Mouse (Mus musculus): Measurements from ENCODE around the gene Jade1. TPM values are rescaled to one million over a fixed set of nuclear protein-coding genes. Genes with fewer than 3 reads are reported as not detected.

The Jade1 gene
- polyA plus RNA-seq, 1 experiment from 2014 or later = 15.9 TPM

DNA sequence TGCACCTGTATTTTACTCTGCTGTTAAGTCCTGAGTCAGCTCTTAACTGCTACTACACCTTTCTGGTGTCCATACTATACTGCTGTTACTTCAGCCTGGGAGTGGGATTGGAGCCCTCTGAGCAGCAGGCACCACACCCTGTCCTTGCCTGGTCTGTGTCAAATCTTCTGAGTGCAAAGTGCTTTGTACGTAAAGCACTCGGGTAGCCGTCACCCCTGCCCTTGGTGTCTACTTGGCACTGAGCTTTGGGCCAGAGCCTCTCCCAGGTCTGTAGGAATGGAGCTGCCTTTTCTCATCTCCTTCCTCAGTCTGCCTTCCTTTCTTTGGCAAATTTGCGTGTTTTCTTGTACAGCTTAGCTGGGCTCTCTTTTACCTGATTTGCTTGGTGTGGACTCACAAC, 34.5 kb downstream of the Jade1 start:
- Histone ChIP-seq H3K36me3 (peaks cover 14% of the 10 kb centered on the region), H3K4me1 (replicated peaks) (peaks cover 56% of the 10 kb centered on the region), H3K9ac (no peak overlapping the region), H3K9me3 (replicated peaks) (no peaks in the 10 kb centered on the region), H3K4me2 (no peak overlapping the region), H3K27ac (no peak overlapping the region), H3K4me3 (no peak overlapping the region), H3K27me3 (no peaks in the 10 kb centered on the region)
- no peak for ATAC-seq (replicated peaks; ENCODE audit: insufficient number of reproducible peaks, insufficient read depth, low FRiP score, low read depth)
- whole genome bisulfite sequencing = 63% methylated on average over 4 of the region's 4 CpGs

DNA sequence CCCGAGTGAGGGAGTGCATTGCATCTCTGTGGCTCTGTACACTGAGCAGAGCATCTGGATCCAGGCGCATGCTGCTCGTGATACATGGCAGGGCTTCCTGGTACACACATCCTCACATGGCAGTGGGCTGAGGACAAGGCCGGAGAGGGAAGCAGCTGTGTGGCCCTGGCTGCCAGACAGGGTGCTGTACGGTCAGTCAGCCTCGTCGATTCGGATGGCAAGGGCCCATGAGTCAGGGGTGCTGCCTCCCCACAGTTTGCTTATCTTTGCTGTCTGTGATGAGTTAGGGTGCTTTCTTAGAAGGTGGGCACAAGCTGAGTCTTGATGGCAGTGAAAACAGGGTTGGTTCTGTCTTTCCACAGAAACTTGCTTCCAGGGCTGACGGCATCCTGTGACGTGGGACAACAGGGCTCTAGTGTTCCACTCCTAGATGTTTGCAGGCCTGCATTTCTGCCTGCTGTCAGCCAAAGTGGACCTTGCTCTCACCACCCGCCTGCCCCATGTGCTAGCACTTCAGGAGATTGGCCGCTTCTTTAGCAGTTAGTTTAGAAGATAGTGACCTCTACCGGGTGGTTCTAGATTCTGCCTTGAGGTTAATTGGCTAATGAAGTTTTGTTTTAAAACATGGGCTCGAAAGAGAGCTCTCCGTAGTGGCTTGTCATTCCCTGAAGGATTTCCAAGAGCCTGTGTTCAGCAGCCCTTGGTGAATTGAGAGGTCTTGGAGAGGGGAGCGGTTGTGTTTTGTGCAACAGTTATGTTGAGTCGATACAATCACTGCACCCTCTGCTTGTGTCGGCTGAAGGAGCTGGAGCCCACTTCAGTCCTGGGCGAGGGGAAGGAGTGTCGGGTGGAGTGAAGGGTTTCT, 35.4 kb downstream of the Jade1 start:
- Histone ChIP-seq H3K4me2 (no peak overlapping the region), H3K36me3 (peaks cover 19% of the 10 kb centered on the region), H3K27ac (peak overlapping the region; percentile 45; the same call in 1 of the 2 replicates), H3K9me3 (replicated peaks) (no peaks in the 10 kb centered on the region), H3K27me3 (no peaks in the 10 kb centered on the region), H3K4me1 (replicated peaks) (peaks cover 50% of the 10 kb centered on the region), H3K4me3 (no peak overlapping the region), H3K9ac (no peak overlapping the region)
- 67% methylated on average over 20 of the region's 20 CpGs for WGBS
- no peak for ATAC-seq (replicated peaks; ENCODE audit: insufficient number of reproducible peaks, insufficient read depth, low FRiP score, low read depth)

DNA sequence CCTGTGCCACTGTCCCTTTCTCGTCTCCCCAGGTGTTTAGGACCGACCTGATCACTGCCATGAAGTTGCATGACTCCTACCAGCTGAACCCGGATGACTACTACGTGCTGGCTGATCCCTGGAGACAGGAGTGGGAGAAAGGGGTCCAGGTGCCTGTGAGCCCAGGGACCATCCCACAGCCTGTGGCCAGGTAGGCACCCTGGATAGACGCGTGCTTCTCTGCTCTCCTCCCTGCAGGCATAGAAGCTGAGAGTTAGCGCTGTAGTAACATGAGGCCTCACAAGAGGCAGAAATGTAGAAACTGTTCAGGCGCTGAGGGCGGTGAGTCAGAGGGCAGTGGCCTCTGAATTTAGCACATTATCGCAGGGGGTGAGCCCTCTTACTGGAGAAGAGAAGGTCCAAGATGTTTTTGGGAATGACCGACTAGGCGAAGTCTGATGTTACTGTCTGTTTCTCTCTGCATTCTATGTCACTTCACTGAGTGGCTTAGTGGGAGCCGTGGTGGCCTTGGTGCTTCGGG, 36.2 kb downstream of the Jade1 start:
- peaks cover 26% of the 10 kb centered on the region for H3K36me3 ChIP-seq
- peaks cover 49% of the 10 kb centered on the region for H3K4me1 ChIP-seq (replicated peaks)
- peak overlapping the region; percentile 24; the same call in 1 of the 2 replicates for H3K27ac ChIP-seq
- no peak for ATAC-seq (replicated peaks; ENCODE audit: insufficient number of reproducible peaks, insufficient read depth, low FRiP score, low read depth)
- no peaks in the 10 kb centered on the region for H3K27me3 ChIP-seq
- H3K9me3 ChIP-seq (replicated peaks) = no peaks in the 10 kb centered on the region
- no peak overlapping the region for H3K4me3 ChIP-seq
- WGBS = 73% methylated on average over 14 of the region's 14 CpGs
- H3K9ac ChIP-seq = no peak overlapping the region
- no peak overlapping the region for H3K4me2 ChIP-seq

DNA sequence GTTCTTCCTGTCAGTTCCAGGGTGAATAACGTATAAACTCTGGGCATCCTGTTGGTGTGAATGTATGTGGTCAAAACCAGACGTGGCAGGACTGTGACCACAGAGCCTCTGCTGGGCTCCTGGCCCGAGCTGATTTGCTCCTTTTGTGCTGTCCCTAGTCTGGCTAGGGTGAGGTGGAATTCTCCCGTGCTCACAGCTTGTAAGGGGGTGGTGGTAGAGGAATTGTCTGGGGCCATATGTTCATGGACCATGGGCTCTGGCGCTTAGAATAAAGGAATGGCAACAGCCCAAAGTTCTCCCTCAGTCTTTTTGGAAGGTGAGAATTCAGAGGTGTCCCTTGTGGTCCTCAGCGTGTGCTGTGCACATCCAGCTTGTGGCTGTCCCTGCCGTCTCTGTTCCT, 37.3 kb downstream of the Jade1 start:
- H3K36me3 ChIP-seq = peaks cover 36% of the 10 kb centered on the region
- H3K4me2 ChIP-seq = no peak overlapping the region
- H3K9me3 ChIP-seq (replicated peaks) = no peaks in the 10 kb centered on the region
- H3K27ac ChIP-seq = no peak overlapping the region
- H3K4me1 ChIP-seq (replicated peaks) = peaks cover 38% of the 10 kb centered on the region
- no peak for ATAC-seq (replicated peaks; ENCODE audit: insufficient number of reproducible peaks, insufficient read depth, low FRiP score, low read depth)
- no peaks in the 10 kb centered on the region for H3K27me3 ChIP-seq
- H3K9ac ChIP-seq = no peak overlapping the region
- 79% methylated on average over 7 of the region's 7 CpGs for WGBS
- H3K4me3 ChIP-seq = no peak overlapping the region

DNA sequence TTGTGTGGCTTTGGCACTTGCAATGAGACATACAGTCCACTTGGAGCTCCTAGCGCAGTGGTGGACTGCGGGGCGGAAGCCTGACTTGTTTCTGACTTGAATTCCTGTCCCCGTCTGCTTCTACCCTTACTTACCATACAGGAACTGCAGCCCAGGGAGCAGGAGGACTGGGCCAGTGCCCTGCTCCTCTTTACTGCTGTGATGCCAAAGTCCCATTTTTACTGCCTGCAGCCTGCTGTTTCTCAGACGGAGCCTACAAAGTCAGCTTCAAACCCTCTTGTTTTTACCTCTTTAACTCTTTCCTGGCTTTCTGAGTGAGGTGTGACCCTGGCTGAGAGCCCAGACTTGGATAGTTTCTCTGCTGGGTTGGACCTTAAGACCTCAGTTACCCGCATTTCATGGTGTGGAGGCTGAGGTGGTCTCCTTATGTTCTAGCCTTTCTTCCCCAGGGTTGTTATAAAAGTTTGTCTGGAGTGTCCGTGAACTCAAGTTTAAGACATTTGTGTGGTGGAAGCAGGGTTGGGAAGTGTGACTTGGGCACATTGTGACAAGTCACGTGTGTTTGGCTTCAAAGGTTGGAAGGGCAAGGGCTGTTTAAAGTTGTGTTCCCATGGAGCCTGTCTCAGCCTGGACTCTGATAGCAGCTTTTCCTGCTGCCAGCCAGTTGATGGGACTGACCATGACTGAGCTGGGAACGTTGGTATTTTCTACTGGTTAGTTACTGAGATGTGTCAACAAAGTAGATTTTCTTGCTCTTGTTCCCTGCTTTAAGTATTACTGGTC, 38.8 kb downstream of the Jade1 start:
- Histone ChIP-seq H3K36me3 (peaks cover 38% of the 10 kb centered on the region), H3K4me2 (no peak overlapping the region)
- WGBS = 74% methylated on average over 9 of the region's 9 CpGs

DNA sequence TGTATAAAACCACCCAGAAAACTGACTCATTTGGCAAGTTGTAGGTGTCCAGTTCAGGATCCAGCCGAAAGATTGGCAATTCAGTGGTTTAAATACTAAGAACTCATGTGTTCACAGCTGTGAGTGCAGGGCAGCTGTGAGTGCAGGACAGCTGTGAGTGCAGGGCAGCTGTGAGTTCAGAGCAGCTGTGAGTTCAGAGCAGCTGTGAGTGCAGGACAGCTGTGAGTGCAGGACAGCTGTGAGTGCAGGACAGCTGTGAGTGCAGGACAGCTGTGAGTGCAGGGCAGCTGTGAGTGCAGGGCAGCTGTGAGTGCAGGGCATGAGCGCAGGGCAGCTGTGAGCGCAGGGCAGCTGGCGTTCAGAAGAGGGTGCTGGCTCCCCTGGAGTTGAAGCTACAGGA, 39.5 kb downstream of the Jade1 start:
- no peak for ATAC-seq (replicated peaks; ENCODE audit: insufficient number of reproducible peaks, insufficient read depth, low FRiP score, low read depth)
- 94% methylated on average over 4 of the region's 4 CpGs for WGBS
- peaks cover 38% of the 10 kb centered on the region for H3K36me3 ChIP-seq

More for the DNA sequence above, 38.8 kb downstream of the Jade1 start:
- Histone ChIP-seq H3K27ac (no peak overlapping the region), H3K9me3 (replicated peaks) (no peaks in the 10 kb centered on the region), H3K27me3 (no peaks in the 10 kb centered on the region), H3K4me3 (no peak overlapping the region), H3K9ac (no peak overlapping the region), H3K4me1 (replicated peaks) (peaks cover 31% of the 10 kb centered on the region)
- no peak for ATAC-seq (replicated peaks; ENCODE audit: insufficient number of reproducible peaks, insufficient read depth, low FRiP score, low read depth)

DNA sequence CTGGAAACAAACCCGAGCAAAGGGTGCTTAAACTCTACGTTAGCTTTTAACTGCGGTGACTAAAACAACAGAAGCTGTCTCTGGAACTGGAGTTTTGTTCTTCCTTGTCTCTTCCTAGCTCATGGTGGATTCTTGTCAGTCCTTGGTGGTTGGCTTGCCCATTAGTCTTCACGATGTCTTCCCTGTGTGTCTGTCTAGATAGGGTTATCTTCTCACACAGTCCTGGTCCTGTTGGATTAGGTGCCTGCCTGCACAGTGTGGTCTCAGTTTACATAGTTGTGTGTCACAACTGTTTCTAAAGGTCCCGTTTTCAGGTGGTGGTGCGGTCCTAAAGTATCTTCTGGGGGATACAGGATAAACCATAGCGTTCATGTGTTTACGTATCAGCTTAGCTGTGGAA, 41.5 kb downstream of the Jade1 start:
- H3K27me3 ChIP-seq = no peaks in the 10 kb centered on the region
- 88% methylated on average over 8 of the region's 8 CpGs for WGBS
- H3K9me3 ChIP-seq (replicated peaks) = no peaks in the 10 kb centered on the region
- H3K4me3 ChIP-seq = no peak overlapping the region
- H3K27ac ChIP-seq = no peak overlapping the region
- peaks cover 19% of the 10 kb centered on the region for H3K4me1 ChIP-seq (replicated peaks)
- no peak for ATAC-seq (replicated peaks; ENCODE audit: insufficient number of reproducible peaks, insufficient read depth, low FRiP score, low read depth)
- H3K9ac ChIP-seq = no peak overlapping the region
- H3K36me3 ChIP-seq = peaks cover 44% of the 10 kb centered on the region
- no peak overlapping the region for H3K4me2 ChIP-seq

More for the DNA sequence above, 39.5 kb downstream of the Jade1 start:
- H3K4me3 ChIP-seq = no peak overlapping the region
- H3K9ac ChIP-seq = no peak overlapping the region
- no peak overlapping the region for H3K4me2 ChIP-seq
- H3K9me3 ChIP-seq (replicated peaks) = no peaks in the 10 kb centered on the region
- H3K27me3 ChIP-seq = no peaks in the 10 kb centered on the region
- H3K4me1 ChIP-seq (replicated peaks) = peaks cover 31% of the 10 kb centered on the region
- no peak overlapping the region for H3K27ac ChIP-seq

DNA sequence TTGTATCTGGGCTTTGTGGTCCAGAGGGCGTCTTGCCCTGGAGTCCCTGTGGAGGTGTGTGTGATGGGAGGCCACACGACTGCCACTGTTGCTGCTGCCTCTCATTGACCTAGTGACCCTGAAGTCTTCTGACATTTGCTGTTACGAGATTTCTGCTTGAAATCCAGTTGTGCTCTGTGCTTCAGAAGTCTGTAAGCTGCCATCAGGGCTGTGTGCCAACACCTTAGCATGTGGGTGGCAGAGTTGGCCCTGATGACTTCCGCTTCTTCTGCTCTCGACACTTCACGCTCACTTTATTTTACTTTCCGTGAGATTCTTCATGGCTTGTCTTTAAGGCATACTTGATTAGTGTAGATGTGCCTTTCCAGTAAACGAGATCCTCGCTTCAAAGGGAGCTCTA, 42.9 kb downstream of the Jade1 start:
- ATAC-seq (replicated peaks; ENCODE audit: insufficient number of reproducible peaks, insufficient read depth, low FRiP score, low read depth) = no peak
- H3K27ac ChIP-seq = no peak overlapping the region

DNA sequence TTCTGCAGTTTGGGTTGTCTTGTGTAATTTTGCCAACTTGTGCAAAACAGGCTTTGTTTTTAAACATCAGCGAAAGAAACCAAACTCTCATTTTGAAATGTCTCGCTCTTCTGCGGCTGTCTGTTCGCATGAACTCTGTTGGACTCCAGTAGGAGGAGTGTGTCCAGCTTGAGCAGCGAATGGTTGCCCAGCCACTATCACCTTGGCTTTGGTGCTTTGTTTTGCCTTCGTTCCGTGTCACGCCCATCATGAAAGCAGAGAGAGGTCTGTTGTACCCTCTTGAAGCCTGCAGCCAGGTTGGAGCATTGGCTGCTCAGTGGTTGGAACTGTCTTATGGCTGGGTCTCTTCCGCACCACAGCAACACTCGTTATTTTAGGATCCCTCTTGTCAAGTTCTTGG, 43.7 kb downstream of the Jade1 start:
- ATAC-seq (replicated peaks; ENCODE audit: insufficient number of reproducible peaks, insufficient read depth, low FRiP score, low read depth) = no peak
- H3K4me1 ChIP-seq (replicated peaks) = peaks cover 28% of the 10 kb centered on the region
- no peak overlapping the region for H3K4me2 ChIP-seq
- H3K9me3 ChIP-seq (replicated peaks) = no peaks in the 10 kb centered on the region
- H3K9ac ChIP-seq = no peak overlapping the region
- 87% methylated on average over 10 of the region's 10 CpGs for WGBS
- peaks cover 37% of the 10 kb centered on the region for H3K36me3 ChIP-seq
- H3K27ac ChIP-seq = no peak overlapping the region
- H3K4me3 ChIP-seq = no peak overlapping the region
- H3K27me3 ChIP-seq = no peaks in the 10 kb centered on the region

More for the DNA sequence above, 42.9 kb downstream of the Jade1 start:
- no peaks in the 10 kb centered on the region for H3K9me3 ChIP-seq (replicated peaks)
- no peaks in the 10 kb centered on the region for H3K27me3 ChIP-seq
- H3K4me2 ChIP-seq = no peak overlapping the region
- H3K9ac ChIP-seq = no peak overlapping the region
- WGBS = 71% methylated on average over 9 of the region's 9 CpGs
- peaks cover 24% of the 10 kb centered on the region for H3K4me1 ChIP-seq (replicated peaks)
- peaks cover 44% of the 10 kb centered on the region; the same call in 1 of the 2 replicates for H3K36me3 ChIP-seq
- H3K4me3 ChIP-seq = no peak overlapping the region

DNA sequence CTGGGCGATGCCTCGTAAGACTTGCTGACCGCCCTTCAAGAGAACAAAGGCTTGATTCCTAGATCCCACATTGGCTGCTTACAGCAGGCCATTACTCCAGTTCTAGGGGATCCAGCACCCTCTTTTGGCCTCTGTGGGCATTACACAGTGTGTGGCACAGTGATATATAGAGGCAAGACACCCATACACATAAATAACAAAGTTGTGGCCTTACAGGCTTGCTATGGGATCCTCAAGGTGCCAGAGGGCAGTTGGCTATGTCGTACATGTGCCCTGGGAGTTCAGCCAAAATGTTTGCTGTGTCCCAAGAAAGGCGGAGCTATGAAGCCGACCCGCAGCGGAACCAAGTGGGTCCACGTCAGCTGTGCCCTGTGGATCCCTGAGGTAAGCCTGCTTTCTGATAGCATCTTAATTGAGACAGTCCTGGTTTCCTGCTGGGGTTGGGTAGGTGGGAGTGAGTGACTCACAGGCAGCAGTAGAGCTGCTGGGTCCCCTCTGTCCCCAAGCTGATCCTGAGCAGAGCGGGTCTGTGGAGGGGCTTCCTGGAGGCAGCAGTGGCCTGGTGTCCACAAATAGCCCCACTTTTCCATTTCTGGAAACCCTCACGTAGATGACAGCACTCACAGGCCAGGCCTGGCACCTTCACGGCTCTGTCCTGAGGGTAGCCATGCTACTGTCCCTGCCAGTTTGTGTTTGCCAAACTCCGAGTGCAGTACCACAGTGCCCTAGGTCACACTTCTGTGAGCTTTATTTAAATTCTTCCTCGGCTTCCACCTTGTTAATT, 44.5 kb downstream of the Jade1 start:
- 68% methylated on average over 14 of the region's 14 CpGs for WGBS
- H3K27ac ChIP-seq = peak overlapping the region; percentile 48
- H3K27me3 ChIP-seq = no peaks in the 10 kb centered on the region
- peaks cover 39% of the 10 kb centered on the region for H3K36me3 ChIP-seq
- no peak overlapping the region for H3K4me3 ChIP-seq
- no peaks in the 10 kb centered on the region for H3K9me3 ChIP-seq (replicated peaks)
- H3K4me1 ChIP-seq (replicated peaks) = peaks cover 31% of the 10 kb centered on the region
- H3K4me2 ChIP-seq = no peak overlapping the region
- H3K9ac ChIP-seq = no peak overlapping the region
- peak; percentile 50 for ATAC-seq (replicated peaks; ENCODE audit: insufficient number of reproducible peaks, insufficient read depth, low FRiP score, low read depth)

Data from heart, embryonic 15.5 days (tissue).